Mouse (Mus musculus) E14TG2a.4 (cell line): ENCODE measurements around the gene Nedd9.
"Not testable (repeated sequence)": the region's sequence is repeated elsewhere in the genome, so short reads cannot be mapped to it uniquely, and the experiment has no call there.

Experiments
- H3K27me3 ChIP-seq: 2 replicates; pipeline ENCODE4 v1.6.1; 2014; ENCODE audit warnings: low read length, control low read depth; ENCODE audit not compliant: insufficient read depth
- H3K36me3 ChIP-seq: 2 replicates; pipeline ENCODE4 v1.6.1; 2014; ENCODE audit warnings: low read length, control low read depth; ENCODE audit not compliant: insufficient read depth
- H3K4me1 ChIP-seq: replicated peaks from 2 replicates; pipeline ENCODE4 v1.6.1; 2014; ENCODE audit warnings: low read depth, low read length, control low read depth
- H3K4me3 ChIP-seq: replicated peaks from 2 replicates; pipeline ENCODE4 v1.5.1; 2014; ENCODE audit warnings: mild to moderate bottlenecking, low read length
- H3K9me3 ChIP-seq: 2 replicates; pipeline ENCODE4 v1.6.1; 2014; ENCODE audit warnings: low read length, control low read depth
- CTCF ChIP-seq: conservative IDR thresholded peaks from 2 replicates; pipeline ENCODE4 v1.5.1; 2014; ENCODE audit warnings: low read length
- NANOG ChIP-seq: IDR thresholded peaks from 2 replicates; pipeline ENCODE4 v1.6.1; 2014; ENCODE audit warnings: borderline replicate concordance, low read length, mixed read lengths
- POU5F1 ChIP-seq: IDR thresholded peaks from 2 replicates; pipeline ENCODE4 v1.6.1; 2014; ENCODE audit warnings: low read length, borderline replicate concordance

Nedd9 gene

GRCm38 (mm10) chr13:41374886-41375285 lies 112.3 kb downstream of the Nedd9 start:
- no peaks in the 10 kb centered on the region for H3K36me3 ChIP-seq
- no peaks in the 10 kb centered on the region for H3K4me1 ChIP-seq
- H3K4me3 ChIP-seq, result no peak overlapping the region
- H3K9me3 ChIP-seq, result no peaks in the 10 kb centered on the region
- TF ChIP-seq CTCF, result no peak
- TF ChIP-seq POU5F1, result no peak
- TF ChIP-seq NANOG, result no peak
- H3K27me3 ChIP-seq, result no peaks in the 10 kb centered on the region

- H3K4me3 ChIP-seq, result no peak overlapping the region
- TF ChIP-seq NANOG (no peak), CTCF (no peak), POU5F1 (no peak)
- no peaks in the 10 kb centered on the region for H3K4me1 ChIP-seq
- no peaks in the 10 kb centered on the region for H3K27me3 ChIP-seq
- no peaks in the 10 kb centered on the region for H3K36me3 ChIP-seq
- no peaks in the 10 kb centered on the region for H3K9me3 ChIP-seq
Measured at GRCm38 (mm10) chr13:41372555-41373460, 114.4 kb downstream of the Nedd9 start.

GRCm38 (mm10) chr13:41371547-41371946 lies 115.6 kb downstream of the Nedd9 start:
- Histone ChIP-seq H3K4me3 (no peak overlapping the region), H3K9me3 (no peaks in the 10 kb centered on the region)

GRCm38 (mm10) chr13:41368612-41369011 lies 118.5 kb downstream of the Nedd9 start:
- Histone ChIP-seq H3K4me3 (no peak overlapping the region), H3K27me3 (no peaks in the 10 kb centered on the region), H3K9me3 (no peaks in the 10 kb centered on the region), H3K36me3 (no peaks in the 10 kb centered on the region), H3K4me1 (no peaks in the 10 kb centered on the region)
- TF ChIP-seq NANOG (no peak), CTCF (no peak), POU5F1 (no peak)

More at GRCm38 (mm10) chr13:41371547-41371946, 115.6 kb downstream of the Nedd9 start:
- H3K27me3 ChIP-seq, result no peaks in the 10 kb centered on the region
- no peaks in the 10 kb centered on the region for H3K36me3 ChIP-seq
- no peaks in the 10 kb centered on the region for H3K4me1 ChIP-seq
- no peak for TF ChIP-seq POU5F1
- TF ChIP-seq CTCF, result no peak
- no peak for TF ChIP-seq NANOG

- no peaks in the 10 kb centered on the region for H3K4me1 ChIP-seq
- TF ChIP-seq CTCF (no peak), POU5F1 (no peak), NANOG (no peak)
- H3K4me3 ChIP-seq, result no peak overlapping the region
- no peaks in the 10 kb centered on the region for H3K36me3 ChIP-seq
- no peaks in the 10 kb centered on the region for H3K27me3 ChIP-seq
- no peaks in the 10 kb centered on the region for H3K9me3 ChIP-seq
Measured at GRCm38 (mm10) chr13:41367176-41367611, 120.0 kb downstream of the Nedd9 start.

GRCm38 (mm10) chr13:41366609-41367008 lies 120.6 kb downstream of the Nedd9 start:
- not testable (repeated sequence) for H3K27me3 ChIP-seq, H3K36me3 ChIP-seq, H3K4me1 ChIP-seq, H3K9me3 ChIP-seq, H3K4me3 ChIP-seq

- Histone ChIP-seq H3K9me3 (no peaks in the 10 kb centered on the region), H3K27me3 (peaks cover 27% of the 10 kb centered on the region), H3K4me1 (peaks cover 7% of the 10 kb centered on the region), H3K4me3 (no peak overlapping the region), H3K36me3 (no peaks in the 10 kb centered on the region)
- TF ChIP-seq CTCF (no peak), NANOG (no peak), POU5F1 (no peak)
Measured at GRCm38 (mm10) chr13:41364273-41364672, 122.9 kb downstream of the Nedd9 start.

- peaks cover 33% of the 10 kb centered on the region for H3K27me3 ChIP-seq
- no peak overlapping the region for H3K4me3 ChIP-seq
- H3K36me3 ChIP-seq, result no peaks in the 10 kb centered on the region
- TF ChIP-seq POU5F1 (no peak), NANOG (no peak), CTCF (no peak)
- peaks cover 15% of the 10 kb centered on the region for H3K4me1 ChIP-seq
- no peaks in the 10 kb centered on the region for H3K9me3 ChIP-seq
Measured at GRCm38 (mm10) chr13:41362909-41363308, 124.3 kb downstream of the Nedd9 start.

- no peaks in the 10 kb centered on the region for H3K36me3 ChIP-seq
- peaks cover 56% of the 10 kb centered on the region for H3K27me3 ChIP-seq
- no peaks in the 10 kb centered on the region for H3K9me3 ChIP-seq
- TF ChIP-seq CTCF (no peak), POU5F1 (no peak), NANOG (no peak)
- H3K4me1 ChIP-seq, result peaks cover 18% of the 10 kb centered on the region
- no peak overlapping the region for H3K4me3 ChIP-seq
Measured at GRCm38 (mm10) chr13:41360272-41360815, 126.8 kb downstream of the Nedd9 start.
